Mouse (Mus musculus) CH12.LX (cell line): ENCODE measurements around the gene Xkr7. TPM values are rescaled to one million over a fixed set of nuclear protein-coding genes. Genes with fewer than 3 reads are reported as not detected.
A peak's percentile ranks its signal among the peaks of the same experiment; 100 is the strongest.

ENCODE experiments used
- DNase-seq: peaks from one replicate; pipeline ENCODE4 v3.0.0-alpha.2; 2013; ENCODE audit errors: extremely low read depth
- H3K27ac ChIP-seq: 2 replicates; pipeline ENCODE4 v1.5.1; 2012; ENCODE audit warnings: low read depth, mild to moderate bottlenecking, control low read depth, moderate library complexity; ENCODE audit not compliant: insufficient read depth
- H3K27me3 ChIP-seq: replicated peaks from 2 replicates; pipeline ENCODE3; 2012; ENCODE audit warnings: inconsistent platforms
- H3K36me3 ChIP-seq, 2 experiments: replicated peaks in 1 of 2; 2 replicates each; pipeline versions ENCODE3 to v1.6.1; 2012; ENCODE audit warnings: inconsistent platforms in 1 of 2, low read length in 1 of 2, mild to moderate bottlenecking in 1 of 2, mixed read lengths in 1 of 2, moderate library complexity in 1 of 2; ENCODE audit not compliant: control insufficient read depth in 1 of 2, insufficient read depth in 1 of 2
- H3K4me1 ChIP-seq, 2 experiments: 2 replicates each; pipeline ENCODE4 v1.6.1; 2012; ENCODE audit warnings: inconsistent platforms in 1 of 2, moderate library complexity in 1 of 2; ENCODE audit not compliant: insufficient read depth in 2 of 2, control insufficient read depth in 1 of 2
- H3K4me2 ChIP-seq: 2 replicates; pipeline ENCODE4 v1.6.1; 2012; ENCODE audit warnings: low read depth, mild to moderate bottlenecking, control low read depth; ENCODE audit not compliant: poor library complexity, insufficient read depth, severe bottlenecking
- H3K4me3 ChIP-seq, 3 experiments: fragments of 150-350 bp in 1 of 3; sonication (generic) in 1 of 3; replicated peaks in 1 of 3; 2 replicates each; pipeline versions ENCODE3 to v1.5.1; 2011 to 2012; ENCODE audit warnings: low read depth in 2 of 3, low read length in 2 of 3, mild to moderate bottlenecking in 2 of 3, moderate library complexity in 2 of 3, control low read depth in 1 of 3, improper control_type of control experiment in 1 of 3, inconsistent platforms in 1 of 3, mixed read lengths in 1 of 3; ENCODE audit not compliant: poor library complexity in 1 of 3
- H3K79me2 ChIP-seq: replicated peaks from 2 replicates; pipeline ENCODE4 v1.6.1; 2012; ENCODE audit warnings: mild to moderate bottlenecking, moderate library complexity; ENCODE audit not compliant: control insufficient read depth, poor library complexity, insufficient read depth, severe bottlenecking; ENCODE audit errors: extremely low read depth
- H3K9ac ChIP-seq: 2 replicates; pipeline ENCODE4 v1.6.1; 2012; ENCODE audit warnings: low read depth, mild to moderate bottlenecking, control low read depth, moderate library complexity; ENCODE audit not compliant: insufficient read depth
- H3K9me3 ChIP-seq: replicated peaks from 2 replicates; pipeline ENCODE3; 2012; ENCODE audit warnings: low read length, inconsistent platforms, mixed read lengths
- CHD1 ChIP-seq: IDR thresholded peaks from 2 replicates; pipeline ENCODE4 v1.6.1; 2012; ENCODE audit warnings: low read depth, low read length, improper control_type of control experiment, inconsistent platforms
- CHD2 ChIP-seq: IDR thresholded peaks from 2 replicates; pipeline ENCODE4 v1.6.1; 2011; ENCODE audit warnings: low read length, improper control_type of control experiment
- CTCF ChIP-seq, 2 experiments: IDR thresholded peaks in 1 of 2; conservative IDR thresholded peaks in 1 of 2; 2 replicates each; pipeline ENCODE4 v1.5.1; 2011 to 2012; ENCODE audit warnings: low read depth in 2 of 2, low read length in 2 of 2, improper control_type of control experiment in 1 of 2, inconsistent platforms in 1 of 2, mild to moderate bottlenecking in 1 of 2, moderate library complexity in 1 of 2
- E2F4 ChIP-seq: IDR thresholded peaks from 2 replicates; pipeline ENCODE4 v1.6.1; 2011; ENCODE audit warnings: low read depth, low read length, improper control_type of control experiment; ENCODE audit not compliant: insufficient replicate concordance
- EP300 ChIP-seq: IDR thresholded peaks from 2 replicates; pipeline ENCODE4 v1.6.1; 2011; ENCODE audit warnings: low read length, improper control_type of control experiment
- ETS1 ChIP-seq: conservative IDR thresholded peaks from 2 replicates; pipeline ENCODE4 v1.6.1; 2012; ENCODE audit warnings: low read depth, mild to moderate bottlenecking, inconsistent platforms, low read length, improper control_type of control experiment, moderate library complexity
- HCFC1 ChIP-seq: IDR thresholded peaks from 2 replicates; pipeline ENCODE4 v1.6.1; 2012; ENCODE audit warnings: low read depth, mild to moderate bottlenecking, inconsistent platforms, low read length, improper control_type of control experiment
- IRF4 ChIP-seq: IDR thresholded peaks from 2 replicates; pipeline ENCODE4 v1.6.1; 2014; ENCODE audit warnings: low read depth, mild to moderate bottlenecking, inconsistent platforms, low read length, improper control_type of control experiment
- KAT2A ChIP-seq: IDR thresholded peaks from 2 replicates; pipeline ENCODE4 v1.6.1; 2012; ENCODE audit warnings: low read length, improper control_type of control experiment, inconsistent platforms; ENCODE audit not compliant: insufficient replicate concordance
- MAFK ChIP-seq: IDR thresholded peaks from 2 replicates; pipeline ENCODE4 v1.6.1; 2011; ENCODE audit warnings: low read length, improper control_type of control experiment; ENCODE audit not compliant: insufficient replicate concordance
- MAX ChIP-seq: IDR thresholded peaks from 2 replicates; pipeline ENCODE4 v1.6.1; 2011; ENCODE audit warnings: low read length, improper control_type of control experiment
- MAZ ChIP-seq: IDR thresholded peaks from 2 replicates; pipeline ENCODE4 v1.6.1; 2012; ENCODE audit warnings: low read depth, mild to moderate bottlenecking, inconsistent platforms, low read length, improper control_type of control experiment, moderate library complexity
- MEF2A ChIP-seq: IDR thresholded peaks from 2 replicates; pipeline ENCODE4 v1.6.1; 2014; ENCODE audit warnings: low read depth, mild to moderate bottlenecking, inconsistent platforms, low read length, improper control_type of control experiment, borderline replicate concordance
- MXI1 ChIP-seq: IDR thresholded peaks from 2 replicates; pipeline ENCODE4 v1.6.1; 2011; ENCODE audit warnings: mild to moderate bottlenecking, low read depth, low read length, improper control_type of control experiment
- MYC ChIP-seq: IDR thresholded peaks from 2 replicates; pipeline ENCODE4 v1.6.1; 2011; ENCODE audit warnings: low read depth, mild to moderate bottlenecking, improper control_type of control experiment, low read length
- NELFE ChIP-seq: IDR thresholded peaks from 2 replicates; pipeline ENCODE4 v1.6.1; 2011; ENCODE audit warnings: low read depth, low read length, improper control_type of control experiment
- NRF1 ChIP-seq: IDR thresholded peaks from 2 replicates; pipeline ENCODE4 v1.6.1; 2014; ENCODE audit warnings: low read depth, mild to moderate bottlenecking, inconsistent platforms, low read length, improper control_type of control experiment, moderate library complexity
- PAX5 ChIP-seq: IDR thresholded peaks from 2 replicates; pipeline ENCODE4 v1.6.1; 2012; ENCODE audit warnings: low read length, inconsistent platforms, mixed read lengths
- POLR2A ChIP-seq: IDR thresholded peaks from 2 replicates; pipeline ENCODE4 v1.6.1; 2011; ENCODE audit warnings: low read depth, mild to moderate bottlenecking, improper control_type of control experiment, low read length
- POLR2AphosphoS2 ChIP-seq: IDR thresholded peaks from 2 replicates; pipeline ENCODE4 v1.6.1; 2011; ENCODE audit warnings: low read depth, low read length, improper control_type of control experiment
- SIN3A ChIP-seq: IDR thresholded peaks from 2 replicates; pipeline ENCODE4 v1.6.1; 2012; ENCODE audit warnings: low read length, improper control_type of control experiment, inconsistent platforms
- SMC3 ChIP-seq: IDR thresholded peaks from 2 replicates; pipeline ENCODE4 v1.6.1; 2011; ENCODE audit warnings: low read depth, low read length, improper control_type of control experiment
- TBP ChIP-seq: conservative IDR thresholded peaks from 2 replicates; pipeline ENCODE4 v1.6.1; 2011; ENCODE audit warnings: low read depth, low read length, improper control_type of control experiment
- TCF12 ChIP-seq: IDR thresholded peaks from 2 replicates; pipeline ENCODE4 v1.6.1; 2014; ENCODE audit warnings: low read depth, mild to moderate bottlenecking, inconsistent platforms, low read length, improper control_type of control experiment
- ZC3H11A ChIP-seq: IDR thresholded peaks from 2 replicates; pipeline ENCODE4 v1.6.1; 2012; ENCODE audit warnings: low read depth, mild to moderate bottlenecking, inconsistent platforms, low read length, improper control_type of control experiment
- ZNF384 ChIP-seq: IDR thresholded peaks from 2 replicates; pipeline ENCODE4 v1.6.1; 2012; ENCODE audit warnings: low read depth, low read length, improper control_type of control experiment, inconsistent platforms
- dilution Hi-C: fragments of 300-500 bp; cut with MboI; formaldehyde crosslinking; loops from 2 replicates; pipeline ENCODE4 v1.14.3; 2020; ENCODE audit warnings: low sequenced_read_pairs; ENCODE audit not compliant: extremely low pct_unique_long_range_greater_than_20kb, extremely low pct_ligation_motif_present
- in situ Hi-C: fragments of 300-500 bp; cut with MboI; formaldehyde crosslinking; loops from 3 replicates; pipeline ENCODE4 v1.14.3; 2019; ENCODE audit warnings: low sequenced_read_pairs, low pct_ligation_motif_present, low pct_unique_long_range_greater_than_20kb, mixed read lengths
- polyA plus RNA-seq: library from polyadenylated mRNA; unstranded; fragments of >175 nt; gene quantifications from 2 replicates; pipeline ENCODE4 v1.2.1, GENCODE M21; 2012; ENCODE audit warnings: low read depth; ENCODE audit not compliant: insufficient read length
- total RNA-seq, 2 experiments: library from RNA; depleted of rRNA; stranded (reverse); fragments of 300-350 nt in 1 of 2; fragments of >200 nt in 1 of 2; gene quantifications; 2 replicates each; pipeline ENCODE4 v1.2.3; 2012 to 2014

The Xkr7 gene
- total and polyA plus RNA-seq, 3 experiments = not detected

DNA sequence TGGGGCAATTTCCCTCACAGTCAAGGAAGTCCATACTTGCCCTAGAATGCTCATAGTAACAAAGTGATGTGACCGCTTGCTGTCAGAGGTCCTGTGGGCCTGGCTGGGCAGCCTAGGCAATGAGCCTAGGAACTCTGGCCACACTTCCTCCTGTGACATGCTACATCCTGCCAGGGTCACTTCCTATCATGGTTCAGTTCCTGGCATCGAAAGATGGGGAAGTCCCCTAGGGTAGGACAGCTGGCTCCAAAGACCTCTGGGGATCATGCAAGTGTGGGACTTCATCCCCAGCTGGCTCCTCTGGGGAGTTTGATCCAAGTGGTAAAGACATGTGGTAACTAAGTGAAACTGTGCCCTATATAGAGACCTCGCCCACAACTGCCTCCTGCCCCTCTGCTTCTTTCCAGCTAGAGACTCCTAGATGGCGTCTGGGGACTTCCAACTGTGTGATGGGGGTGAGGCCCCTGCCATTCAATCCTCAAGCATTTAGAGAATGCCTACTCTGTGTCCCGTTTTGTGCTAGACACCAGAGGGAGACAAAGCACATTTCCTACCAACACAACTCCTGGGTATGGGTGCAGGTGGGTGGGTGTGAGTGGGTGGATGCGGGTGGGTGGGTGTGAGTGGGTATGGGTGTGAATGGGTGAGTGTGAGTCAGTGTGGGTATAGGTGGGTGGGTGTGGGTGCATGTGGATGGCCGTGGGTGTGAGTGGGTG is 52.8 kb downstream of the Xkr7 start (continued):
- TF ChIP-seq MAX = peak; percentile 62; the same call in 1 of the 2 replicates
- TF ChIP-seq HCFC1 = no peak
- TF ChIP-seq CHD1 = no peak
- peak; percentile 94 for TF ChIP-seq TCF12
- TF ChIP-seq PAX5 = no peak
- TF ChIP-seq NRF1 = no peak
- peak; percentile 64 for TF ChIP-seq SMC3
- peak; percentile 28; the same call in 1 of the 2 replicates for TF ChIP-seq POLR2A
- TF ChIP-seq ETS1 = peak; percentile 83
- no peak for TF ChIP-seq E2F4
- no peak for TF ChIP-seq ZC3H11A
- TF ChIP-seq ZNF384 = no peak
- 0 out of 2 replicates have a peak, but pooled peaks have one; percentile 66 for TF ChIP-seq MYC
- no peak for TF ChIP-seq NELFE
- TF ChIP-seq CHD2 = peak; percentile 47
- TF ChIP-seq CTCF (conservative IDR thresholded peaks at IDR 0.05 in 1 of 2, IDR thresholded peaks at IDR 0.05 in 1 of 2; ENCODE audit: low read depth in 2 of 2, low read length in 2 of 2) = peak in 1 of 2 experiments; percentile 67; a peak in 2 of 4 replicates
- TF ChIP-seq POLR2AphosphoS2 = no peak

GRCm38 (mm10) chr2:153085556-153085955 is 53.9 kb downstream of the Xkr7 start:
- Histone ChIP-seq H3K4me2 (no peak overlapping the region), H3K36me3 (no peaks in the 10 kb centered on the region), H3K4me3 (no peak overlapping the region), H3K9ac (no peak overlapping the region), H3K4me1 (peaks cover 10 to 33% of the 10 kb centered on the region in 2 experiments), H3K27me3 (peaks cover 41% of the 10 kb centered on the region), H3K27ac (no peak overlapping the region), H3K9me3 (peaks cover 12% of the 10 kb centered on the region), H3K79me2 (no peaks in the 10 kb centered on the region)
- no peak for DNase-seq
- TF ChIP-seq EP300 (no peak), IRF4 (no peak), MAZ (no peak), MAFK (no peak), CHD1 (no peak), CTCF (conservative IDR thresholded peaks at IDR 0.05 in 1 of 2, IDR thresholded peaks at IDR 0.05 in 1 of 2; ENCODE audit: low read depth in 2 of 2, low read length in 2 of 2) (no peak), TBP (no peak), E2F4 (no peak), MXI1 (no peak), NELFE (no peak), SIN3A (no peak), KAT2A (no peak), MEF2A (no peak), ZNF384 (no peak), HCFC1 (no peak), CHD2 (no peak)
- in situ Hi-C loops = loop anchor here (10.0 kb wide), 1 partner anchor 59 kb away; no protein-coding TSS in a partner anchor
- dilution Hi-C loops = no loop called here
